Mouse (Mus musculus): Measurements from ENCODE around the gene Arhgap19.
A peak's percentile ranks its signal among the peaks of the same experiment; 100 is the strongest.

DNA sequence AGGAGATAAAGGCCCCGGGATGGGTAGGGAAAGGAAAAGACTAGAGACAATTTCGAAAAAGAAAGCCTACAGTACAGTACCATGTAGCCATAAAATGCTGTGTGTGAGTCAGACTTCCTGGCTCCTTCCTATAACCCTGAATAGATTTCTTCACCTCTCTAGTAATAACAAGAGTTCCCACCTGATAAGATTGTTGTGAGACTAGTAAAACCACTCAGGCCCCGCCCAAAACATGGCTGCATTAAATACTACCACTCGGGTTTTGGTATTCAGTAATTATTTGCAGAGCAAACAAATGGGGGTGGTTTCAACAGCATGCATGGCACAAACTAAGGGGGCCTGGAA is 36.0 kb upstream of the Arhgap19 start:
- TF ChIP-seq CTCF (IDR thresholded peaks at IDR 0.05; ENCODE audit: low read depth): no peak
- TF ChIP-seq EP300 (optimal IDR thresholded peaks at IDR 0.05): peak; percentile 79

Measured in stomach, postnatal 0 days (tissue).